Mouse (Mus musculus): ENCODE measurements around the gene Nudt6.
A peak's percentile ranks its signal among the peaks of the same experiment; 100 is the strongest.

Gene Nudt6

DNA sequence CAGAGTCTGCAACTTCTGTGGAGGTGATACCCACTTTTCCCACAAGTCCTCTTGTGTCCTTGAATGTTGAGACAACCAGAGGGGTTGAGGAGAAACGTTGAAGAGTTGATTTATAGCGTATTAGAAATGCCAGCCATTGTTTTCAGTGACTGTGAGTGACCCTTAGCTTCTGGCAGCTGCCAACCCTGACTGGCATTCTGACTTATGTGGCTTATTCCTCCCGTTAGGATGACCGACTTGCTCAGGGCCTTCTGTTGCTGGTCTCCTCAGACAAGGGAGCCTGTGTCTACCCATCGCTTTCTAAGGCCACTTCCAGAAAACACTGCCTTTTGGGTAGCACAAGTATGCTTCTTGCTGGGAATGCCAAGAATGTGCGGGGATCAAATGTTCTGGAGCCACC, 38.6 kb downstream of the Nudt6 start:
- DNase-seq: no peak

DNA sequence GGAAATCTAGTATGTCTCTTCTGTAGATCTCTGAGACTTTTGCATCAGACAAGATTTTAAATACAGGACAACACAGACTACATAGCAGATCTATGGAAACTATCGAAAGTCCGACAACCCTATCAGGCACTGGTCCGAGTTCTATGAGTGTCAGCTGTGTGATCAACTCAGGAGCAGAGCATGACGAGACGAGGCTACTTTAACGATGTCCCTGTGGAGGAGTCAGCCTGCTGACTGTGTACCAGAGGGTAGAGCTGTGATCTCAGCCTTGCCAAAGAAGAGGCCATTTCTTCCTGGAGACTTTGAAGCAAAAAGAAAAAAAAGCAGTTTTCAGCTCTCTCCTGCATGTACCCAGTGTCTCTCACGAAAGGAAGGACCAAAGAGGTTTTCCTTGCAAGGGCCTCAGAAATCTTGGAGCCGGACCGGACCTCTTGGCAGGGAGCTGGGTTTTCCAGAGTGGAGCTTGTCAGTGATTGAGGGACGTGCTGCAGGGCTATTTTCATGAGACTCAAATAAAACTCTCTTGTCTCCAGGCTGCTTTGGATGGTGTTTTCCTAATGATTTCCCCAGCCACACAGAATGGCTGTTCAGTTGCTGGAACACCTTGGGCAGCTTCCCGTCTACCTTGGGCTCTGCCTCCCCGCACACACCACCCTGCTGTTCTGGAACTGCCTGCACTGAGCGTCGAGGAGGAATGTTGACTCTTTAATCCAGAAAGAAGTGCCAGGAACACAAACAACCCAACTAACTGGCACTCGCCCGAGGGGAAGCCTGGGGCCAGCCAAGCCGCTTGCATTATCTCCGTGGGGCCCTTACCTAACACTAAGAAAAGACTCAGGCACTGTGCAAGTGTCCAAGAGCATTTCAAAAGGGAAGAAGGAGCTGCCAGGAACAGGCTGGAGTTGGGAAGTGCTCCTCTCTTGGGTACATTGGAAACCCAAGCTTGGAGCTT, 39.8 kb downstream of the Nudt6 start:
- peak; percentile 19 for DNase-seq

DNA sequence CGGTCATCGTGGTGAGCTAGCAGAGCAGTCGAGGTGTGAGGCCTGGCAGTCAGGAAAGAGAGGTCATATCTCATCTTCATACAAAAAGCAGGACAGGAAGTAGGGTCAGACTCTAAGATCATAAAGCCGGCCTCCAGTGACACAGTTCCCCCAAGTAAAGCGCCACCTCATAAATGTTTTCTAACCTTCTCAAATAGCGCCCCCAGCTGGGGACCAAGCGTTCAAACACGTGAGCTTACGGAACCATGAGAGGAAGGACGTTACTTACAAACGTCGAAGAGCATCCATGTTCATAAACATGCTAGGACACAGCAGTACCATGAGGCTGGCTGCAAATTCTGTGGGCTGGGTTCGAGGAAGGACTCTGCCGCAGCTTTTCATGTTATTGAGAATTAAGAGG, 40.8 kb downstream of the Nudt6 start:
- no peak for DNase-seq

GRCm38 (mm10) chr3:37378412-37378811, 41.6 kb downstream of the Nudt6 start:
- DNase-seq: no peak

DNA sequence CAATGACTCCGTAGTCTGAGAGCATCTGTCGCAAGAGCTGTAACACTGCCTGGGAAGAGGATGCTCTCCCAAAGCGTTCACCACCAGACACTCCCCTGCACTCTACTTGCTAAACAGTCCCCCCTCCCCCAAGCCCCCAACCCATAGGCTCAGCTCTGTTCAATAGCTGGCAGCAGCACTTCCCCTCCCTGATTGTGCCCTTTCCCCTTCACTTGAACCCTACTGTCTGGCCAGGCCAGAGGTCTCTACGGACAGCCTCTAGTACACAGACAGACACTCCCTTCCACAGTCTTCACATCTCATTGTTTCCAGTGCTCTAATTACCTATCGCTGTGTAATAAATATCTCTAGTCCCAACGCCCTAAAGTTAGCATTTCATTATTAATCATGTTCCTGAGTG, 42.1 kb downstream of the Nudt6 start:
- no peak for DNase-seq

- DNase-seq: no peak
Observed at GRCm38 (mm10) chr3:37373712-37374111, 46.3 kb downstream of the Nudt6 start.

- DNase-seq: no peak
Observed at GRCm38 (mm10) chr3:37370407-37370806, 49.6 kb downstream of the Nudt6 start.

GRCm38 (mm10) chr3:37366381-37367053, 53.5 kb downstream of the Nudt6 start:
- no peak for DNase-seq

DNA sequence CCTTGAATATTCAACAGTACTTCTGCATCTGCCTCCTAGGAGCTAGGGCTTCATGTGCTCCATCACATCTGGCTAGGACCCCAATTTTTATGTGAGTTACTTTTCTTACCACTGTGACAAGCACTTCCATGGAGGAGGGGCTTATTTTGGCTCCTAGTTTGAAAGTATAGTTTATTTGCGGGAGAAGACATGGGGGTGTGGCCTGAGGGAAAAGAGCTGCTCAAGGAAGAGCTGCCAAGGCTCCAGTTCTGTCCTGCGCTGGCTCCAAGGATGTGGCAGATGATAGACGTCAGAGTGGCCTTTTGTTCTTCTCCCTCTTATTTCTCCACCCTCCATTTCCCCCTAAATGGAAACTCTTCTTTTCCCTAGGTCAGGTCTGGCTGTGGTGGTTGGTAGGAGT, 54.0 kb downstream of the Nudt6 start:
- no peak for DNase-seq

GRCm38 (mm10) chr3:37365144-37365543, 54.9 kb downstream of the Nudt6 start:
- no peak for DNase-seq

DNA sequence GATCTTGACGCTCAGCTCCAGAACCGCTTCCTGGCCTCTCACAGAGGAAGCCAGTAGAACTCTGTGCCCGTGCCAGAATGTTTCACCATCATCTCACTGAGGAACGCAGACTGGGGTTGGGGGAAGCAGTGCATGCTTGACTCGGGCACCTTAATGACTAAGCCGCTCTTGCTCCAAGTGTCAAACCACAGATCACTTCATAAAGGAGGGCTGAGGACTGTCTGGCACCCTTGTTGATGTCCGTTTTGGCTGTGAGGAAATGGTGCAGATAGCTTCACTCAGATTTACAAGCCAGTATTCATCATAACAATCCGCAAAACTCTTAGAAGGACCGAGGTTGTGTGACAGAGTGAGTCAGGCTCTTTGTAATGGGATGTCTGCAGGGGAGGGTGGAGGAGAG, 59.3 kb downstream of the Nudt6 start:
- DNase-seq: no peak

Data from right cerebral cortex, adult 18-20 months (tissue).